4 mouse cellular contexts compared by ENCODE assay signal in genomic region chr1:14688041-14688440, GRCm38 (mm10).
DNase-seq lines count a peak whose midpoint lies in the region; TF ChIP-seq lines count a peak whose summit lies in the region.
"Not testable (repeated sequence)": the region's sequence is repeated elsewhere in the genome, so short reads cannot be mapped to it uniquely, and the experiment has no call there.

No protein-coding gene starts in this region.

- H3K4me3 ChIP-seq in ES-Bruce4 (ENCODE audit: low read depth, low read length) = not testable (repeated sequence)

- not testable (repeated sequence) for H3K4me1 ChIP-seq in ES-Bruce4 (ENCODE audit: control insufficient read depth, insufficient read depth, low read length)

- H3K9ac ChIP-seq in ES-Bruce4 (ENCODE audit: low read depth, poor library complexity, severe bottlenecking) = not testable (repeated sequence)

- not testable (repeated sequence) for H3K36me3 ChIP-seq in ES-Bruce4 (ENCODE audit: control insufficient read depth, insufficient read depth, low read length, poor library complexity, severe bottlenecking)

- 0 out of 2 replicates have a peak, but pooled peaks have one; percentile 4 for TF ChIP-seq EP300 in ES-Bruce4 (IDR thresholded peaks at IDR 0.05; ENCODE audit: insufficient read depth, low read depth, low read length)

- TF ChIP-seq POLR2A in ES-Bruce4 (IDR thresholded peaks at IDR 0.05; ENCODE audit: insufficient read depth, low read length) = not testable (repeated sequence)

- peaks cover 21% of the 10 kb centered on the region for H3K9me3 ChIP-seq in ES-Bruce4 (replicated peaks; ENCODE audit: control insufficient read depth, insufficient read depth, low read length, poor library complexity, severe bottlenecking)

- not testable (repeated sequence) for TF ChIP-seq CTCF in ES-Bruce4 (IDR thresholded peaks at IDR 0.05; ENCODE audit: low read depth, low read length)

- peak; percentile 87 for DNase-seq in ES-CJ7 (ENCODE audit: low read depth, low spot score)
- peak; percentile 76 for DNase-seq in R1 (ENCODE audit: low read depth, low spot score)
- peak; percentile 79 for DNase-seq in ZHBTc4 (ENCODE audit: low read depth, low spot score)

- peak overlapping the region; percentile 19; the same call in 1 of the 2 replicates for H3K27ac ChIP-seq in ES-Bruce4 (ENCODE audit: insufficient read depth, low read length)

- H3K27me3 ChIP-seq in ES-Bruce4 (ENCODE audit: control insufficient read depth, insufficient read depth, low read length, poor library complexity, severe bottlenecking) = not testable (repeated sequence)
